Mouse (Mus musculus) cortical plate, adult 2 months (tissue): Measurements from ENCODE around the gene Trmt5. TPM values are rescaled to one million over a fixed set of nuclear protein-coding genes. Genes with fewer than 3 reads are reported as not detected.

ENCODE experiments used
- H3K27ac ChIP-seq: fragments of 200-500 bp; 2 replicates; pipeline ENCODE4 v1.5.1; 2012; ENCODE audit warnings: low read length, control low read depth, inconsistent platforms; ENCODE audit not compliant: insufficient read depth
- H3K4me1 ChIP-seq: fragments of 200-500 bp; 2 replicates; pipeline ENCODE4 v1.6.1; 2011; ENCODE audit warnings: low read length; ENCODE audit not compliant: control insufficient read depth, insufficient read depth
- H3K4me3 ChIP-seq: fragments of 200-500 bp; 2 replicates; pipeline ENCODE4 v1.5.1; 2011; ENCODE audit warnings: mild to moderate bottlenecking, low read length, control low read depth; ENCODE audit not compliant: insufficient read depth
- CTCF ChIP-seq: fragments of 200-500 bp; IDR thresholded peaks from 2 replicates; pipeline ENCODE4 v1.5.1; 2011; ENCODE audit warnings: mild to moderate bottlenecking, control low read depth, low read length; ENCODE audit not compliant: insufficient read depth; ENCODE audit errors: extremely low read depth
- POLR2A ChIP-seq: fragments of 200-500 bp; IDR thresholded peaks from 2 replicates; pipeline ENCODE4 v1.6.1; 2011; ENCODE audit warnings: mild to moderate bottlenecking, low read length, control low read depth; ENCODE audit not compliant: insufficient read depth; ENCODE audit errors: extremely low read depth
- polyA plus RNA-seq: library from polyadenylated mRNA; depleted of rRNA; stranded (reverse); fragments of >200 nt; gene quantifications from 2 replicates; pipeline ENCODE4 v1.2.3, GENCODE M21; 2012; rRNA removed

The Trmt5 gene
- polyA plus RNA-seq: 15.6 and 17.7 TPM in 2 replicates

DNA sequence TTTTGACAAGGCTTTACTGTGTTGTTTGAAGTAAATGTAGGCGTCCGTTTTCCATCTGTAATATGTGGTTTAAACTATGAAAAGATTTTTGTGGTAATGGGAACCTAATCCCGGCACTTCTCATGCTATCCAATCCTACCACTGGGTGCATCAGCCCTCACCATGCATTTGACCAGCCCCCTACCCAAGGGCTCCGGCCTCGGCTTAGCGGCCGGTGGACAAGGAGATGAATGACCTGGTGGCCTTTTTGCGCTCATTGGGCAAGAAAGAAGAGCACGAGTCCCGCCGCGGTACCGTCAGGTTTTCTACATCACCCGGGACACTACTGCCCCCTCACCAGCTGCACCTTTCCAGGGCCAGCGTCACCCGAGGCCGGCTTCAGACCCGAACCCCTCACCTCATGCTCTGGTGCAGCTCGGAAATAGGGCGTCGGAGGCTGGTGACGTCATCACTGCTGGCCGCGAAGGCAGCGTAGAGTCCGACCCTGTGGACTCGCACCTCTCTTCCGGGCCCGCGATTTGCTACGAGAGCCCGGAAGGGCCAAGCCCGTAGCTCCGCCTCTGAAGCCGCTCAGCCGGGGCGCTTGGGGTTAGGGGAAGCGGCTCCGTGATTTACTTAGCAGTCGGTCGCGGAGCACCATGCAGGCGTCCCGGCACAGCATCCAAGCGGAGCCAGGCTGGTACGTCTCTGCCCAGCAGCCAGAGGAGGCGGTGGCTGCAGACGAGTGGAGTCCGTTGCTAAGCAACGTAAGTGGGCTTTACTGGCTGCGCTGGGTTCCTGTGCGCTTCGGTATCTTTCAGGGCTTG lies at the start of gene Trmt5, which contains the start of gene Slc38a6:
Gene Trmt5, minus strand, starts transcription at position 424 of the 806 bp plus-strand sequence.
Gene Slc38a6, plus strand, starts transcription at position 493 of the 806 bp plus-strand sequence.
- Histone ChIP-seq H3K27ac (no peak within 1 kb of the TSS), H3K4me1 (no peaks in the 10 kb centered on the region; the same call in 1 of the 2 replicates), H3K4me3 (peak within 1 kb of the TSS; percentile 73)
- TF ChIP-seq POLR2A: peak; percentile 49; the same call in 1 of the 2 replicates
- no peak for TF ChIP-seq CTCF

- no peaks in the 10 kb centered on the region for H3K4me1 ChIP-seq
- no peak overlapping the region for H3K4me3 ChIP-seq
- TF ChIP-seq CTCF (no peak), POLR2A (no peak)
- no peak overlapping the region for H3K27ac ChIP-seq
Observed at GRCm38 (mm10) chr12:73334051-73334551, 47.6 kb upstream of the Trmt5 start.

- H3K4me1 ChIP-seq: no peaks in the 10 kb centered on the region
- TF ChIP-seq CTCF (no peak), POLR2A (no peak)
- H3K4me3 ChIP-seq: no peak overlapping the region
- H3K27ac ChIP-seq: no peak overlapping the region
Observed at GRCm38 (mm10) chr12:73332701-73333100, 46.2 kb upstream of the Trmt5 start.

DNA sequence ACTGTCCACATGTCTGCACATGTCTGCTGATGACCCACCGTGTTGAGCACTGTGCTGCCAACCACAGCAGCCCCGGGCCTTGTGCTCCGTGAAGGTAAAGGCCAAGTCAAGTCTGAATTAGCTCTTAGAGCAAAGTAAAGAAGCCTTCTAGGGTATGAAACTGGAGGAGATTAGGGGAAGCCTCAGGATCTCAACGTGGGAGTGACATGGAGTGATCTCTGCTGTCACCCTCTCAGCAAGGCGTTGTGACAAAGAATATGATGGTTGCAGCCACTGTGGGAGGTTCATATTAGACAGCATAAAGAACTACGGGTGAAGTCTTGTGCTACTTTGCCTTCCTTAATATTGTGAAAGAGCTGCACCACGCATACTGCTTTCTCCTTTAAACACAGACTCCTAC lies 43.7 kb upstream of the Trmt5 start:
- TF ChIP-seq CTCF (no peak), POLR2A (no peak)
- H3K4me1 ChIP-seq: no peaks in the 10 kb centered on the region
- H3K27ac ChIP-seq: no peak overlapping the region
- no peak overlapping the region for H3K4me3 ChIP-seq

DNA sequence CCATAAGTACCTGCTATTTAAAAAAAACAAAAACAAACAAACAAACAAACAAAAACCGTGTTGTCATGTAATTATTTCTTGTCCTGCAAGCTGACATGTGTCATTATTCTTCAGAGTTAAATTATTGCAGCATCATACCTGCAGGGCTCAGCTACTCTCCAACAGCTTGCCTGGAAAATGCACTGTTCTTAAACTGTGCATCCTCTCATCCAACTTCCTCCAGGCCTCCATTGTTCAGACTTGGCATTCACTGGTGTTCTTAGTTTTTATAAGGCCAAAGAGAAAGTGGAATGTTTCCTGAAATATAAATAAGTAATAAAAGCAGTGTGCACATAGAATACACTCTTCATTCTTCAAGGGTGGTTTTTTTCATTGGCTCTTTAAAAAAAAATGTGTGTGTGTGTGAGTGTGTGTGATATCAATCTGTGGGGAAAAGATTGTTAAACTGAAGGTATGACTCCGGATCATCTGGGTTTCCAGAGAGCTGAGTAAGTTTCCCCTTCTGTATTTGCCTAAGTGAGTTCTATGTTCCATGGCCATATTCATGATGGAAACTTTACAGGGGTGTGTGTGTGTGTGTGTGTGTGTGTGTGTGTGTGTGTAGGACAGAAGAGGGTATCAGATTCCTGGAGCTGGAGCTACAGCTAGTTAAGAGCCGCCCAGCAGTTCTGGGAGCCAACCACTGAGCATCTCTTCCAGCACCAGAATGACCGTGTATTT lies 42.1 kb upstream of the Trmt5 start:
- TF ChIP-seq CTCF (no peak), POLR2A (no peak)
- no peak overlapping the region for H3K4me3 ChIP-seq
- H3K4me1 ChIP-seq: no peaks in the 10 kb centered on the region
- H3K27ac ChIP-seq: no peak overlapping the region

DNA sequence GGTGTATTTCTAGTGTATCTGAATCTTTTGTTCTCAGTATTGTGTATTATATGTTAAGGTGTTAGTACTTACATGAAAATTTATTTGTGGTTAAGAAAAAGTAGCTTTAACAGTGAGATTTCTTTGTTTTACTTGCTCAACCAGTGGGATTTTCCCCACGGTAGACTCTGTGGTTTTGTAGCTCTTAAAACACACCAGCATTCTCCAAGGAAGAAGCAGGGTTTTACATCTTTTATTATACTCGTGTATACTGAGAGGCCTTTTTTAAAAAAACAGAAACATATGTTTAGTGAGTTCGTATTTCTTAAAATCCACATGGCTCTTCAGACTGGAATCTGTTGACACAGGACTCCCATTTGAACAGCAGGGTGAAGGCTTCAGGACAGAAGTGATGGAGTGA lies 40.9 kb upstream of the Trmt5 start:
- Histone ChIP-seq H3K4me1 (no peaks in the 10 kb centered on the region), H3K27ac (no peak overlapping the region), H3K4me3 (no peak overlapping the region)
- TF ChIP-seq POLR2A (no peak), CTCF (no peak)

- no peaks in the 10 kb centered on the region for H3K4me1 ChIP-seq
- no peak for TF ChIP-seq CTCF
- no peak for TF ChIP-seq POLR2A
- H3K27ac ChIP-seq: no peak overlapping the region
- H3K4me3 ChIP-seq: no peak overlapping the region
Observed at GRCm38 (mm10) chr12:73325617-73326016, 39.1 kb upstream of the Trmt5 start.

DNA sequence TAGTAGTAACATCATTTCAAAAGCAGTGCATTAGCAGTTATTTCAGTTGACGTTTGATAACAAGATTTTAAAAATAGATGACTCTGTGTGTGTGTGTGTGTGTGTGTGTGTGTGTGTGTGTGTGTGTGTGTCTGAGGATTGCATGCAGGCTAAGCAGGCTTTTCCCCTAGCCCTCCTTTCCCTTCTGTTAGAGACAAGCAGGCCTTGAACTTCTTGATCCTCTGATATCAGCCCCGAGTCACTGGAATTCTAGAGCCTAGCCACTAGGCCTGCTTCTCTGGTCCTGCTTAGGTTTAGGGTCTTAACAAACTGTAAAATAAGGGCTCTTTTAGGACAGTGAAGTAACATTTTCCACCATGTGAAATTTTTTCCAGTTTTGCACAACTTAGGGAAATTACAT lies 38.7 kb upstream of the Trmt5 start:
- H3K4me3 ChIP-seq: no peak overlapping the region

GRCm38 (mm10) chr12:73324742-73325141 lies 38.2 kb upstream of the Trmt5 start:
- Histone ChIP-seq H3K4me1 (no peaks in the 10 kb centered on the region), H3K4me3 (no peak overlapping the region), H3K27ac (no peak overlapping the region)
- TF ChIP-seq CTCF: peak; percentile 41; the same call in 1 of the 2 replicates
- no peak for TF ChIP-seq POLR2A

More for the DNA sequence above, 38.7 kb upstream of the Trmt5 start:
- no peak overlapping the region for H3K27ac ChIP-seq
- no peaks in the 10 kb centered on the region for H3K4me1 ChIP-seq
- TF ChIP-seq POLR2A (no peak), CTCF (no peak)
